Mouse (Mus musculus): ENCODE data around the gene Pi4ka. TPM values are rescaled to one million over a fixed set of nuclear protein-coding genes. Genes with fewer than 3 reads are reported as not detected.
A peak's percentile ranks its signal among the peaks of the same experiment; 100 is the strongest.

The Pi4ka gene
- 73.7 and 74.8 TPM in 2 replicates for polyA plus RNA-seq (2015; fragmentation: Nextera tagmentation; extraction: Ambion mirVana)

- peak within 1 kb of the TSS; percentile 66 for H3K4me2 ChIP-seq (ENCODE audit: low read length)
- no peaks in the 10 kb centered on the region for H3K27me3 ChIP-seq (ENCODE audit: control insufficient read depth, insufficient read depth, low read depth, low read length)
- peak; percentile 98 for ATAC-seq
- no peaks in the 10 kb centered on the region for H3K36me3 ChIP-seq (ENCODE audit: control insufficient read depth, insufficient read depth, low read length)
- H3K4me1 ChIP-seq (ENCODE audit: control insufficient read depth, insufficient read depth, low read length): peaks cover 30% of the 10 kb centered on the region
- under 1% methylated on average over 66 of the region's 69 CpGs for WGBS
- peak within 1 kb of the TSS; percentile 66 for H3K4me3 ChIP-seq (ENCODE audit: low read depth, low read length)
- peak within 1 kb of the TSS; percentile 90 for H3K27ac ChIP-seq (ENCODE audit: low read length)
- peak within 1 kb of the TSS; percentile 83 for H3K9ac ChIP-seq (ENCODE audit: low read depth, low read length)
- H3K9me3 ChIP-seq (replicated peaks; ENCODE audit: control insufficient read depth, low read length, poor library complexity, severe bottlenecking): no peaks in the 10 kb centered on the region
Observed at GRCm38 (mm10) chr16:17405736-17406443, at the start of gene Pi4ka, which contains the start of gene Snap29. Gene Pi4ka (minus strand): TSS chr16:17406314. Gene Snap29 (plus strand): TSS chr16:17405986.

DNA sequence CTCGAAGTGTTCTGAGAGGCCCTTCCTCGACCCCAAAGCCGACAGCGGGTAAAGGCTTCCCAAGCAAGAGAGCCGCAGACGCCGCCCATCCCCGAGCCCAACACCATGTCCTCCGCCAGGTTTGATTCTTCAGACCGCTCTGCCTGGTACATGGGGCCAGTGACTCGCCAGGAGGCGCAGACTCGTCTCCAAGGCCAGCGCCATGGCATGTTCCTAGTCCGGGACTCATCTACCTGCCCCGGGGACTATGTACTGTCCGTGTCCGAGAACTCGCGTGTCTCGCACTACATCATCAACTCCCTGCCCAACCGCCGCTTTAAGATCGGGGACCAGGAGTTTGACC lies 46.2 kb upstream of the Pi4ka start:
- Histone ChIP-seq H3K4me2 (ENCODE audit: low read length) (peak overlapping the region; percentile 98), H3K4me3 (ENCODE audit: low read depth, low read length) (peak overlapping the region; percentile 69), H3K9ac (ENCODE audit: low read depth, low read length) (peak overlapping the region; percentile 98), H3K27me3 (ENCODE audit: control insufficient read depth, insufficient read depth, low read depth, low read length) (no peaks in the 10 kb centered on the region), H3K4me1 (ENCODE audit: control insufficient read depth, insufficient read depth, low read length) (peaks cover 28% of the 10 kb centered on the region), H3K27ac (ENCODE audit: low read length) (peak overlapping the region; percentile 98), H3K36me3 (ENCODE audit: control insufficient read depth, insufficient read depth, low read length) (peaks cover 6% of the 10 kb centered on the region; the same call in 1 of the 2 replicates), H3K9me3 (replicated peaks; ENCODE audit: control insufficient read depth, low read length, poor library complexity, severe bottlenecking) (no peaks in the 10 kb centered on the region)
- ATAC-seq: peak; percentile 62
- WGBS: under 1% methylated on average over 24 of the region's 24 CpGs

- Histone ChIP-seq H3K27me3 (ENCODE audit: control insufficient read depth, insufficient read depth, low read depth, low read length) (no peaks in the 10 kb centered on the region), H3K27ac (ENCODE audit: low read length) (peak within 1 kb of the TSS; percentile 98), H3K4me2 (ENCODE audit: low read length) (peak within 1 kb of the TSS; percentile 98), H3K9me3 (replicated peaks; ENCODE audit: control insufficient read depth, low read length, poor library complexity, severe bottlenecking) (no peaks in the 10 kb centered on the region), H3K4me1 (ENCODE audit: control insufficient read depth, insufficient read depth, low read length) (peaks cover 28% of the 10 kb centered on the region), H3K9ac (ENCODE audit: low read depth, low read length) (peak within 1 kb of the TSS; percentile 98), H3K4me3 (ENCODE audit: low read depth, low read length) (peak within 1 kb of the TSS; percentile 69), H3K36me3 (ENCODE audit: control insufficient read depth, insufficient read depth, low read length) (peaks cover 6% of the 10 kb centered on the region; the same call in 1 of the 2 replicates)
- peak; percentile 96 for ATAC-seq
- under 1% methylated on average over 63 of the region's 63 CpGs for WGBS
Observed at GRCm38 (mm10) chr16:17451541-17452372, 45.6 kb upstream of the Pi4ka start, which contains the start of gene Crkl. Gene Crkl (plus strand): TSS chr16:17451987.

- no peaks in the 10 kb centered on the region for H3K9me3 ChIP-seq (replicated peaks; ENCODE audit: control insufficient read depth, low read length, poor library complexity, severe bottlenecking)
- ATAC-seq: no peak
- H3K27ac ChIP-seq (ENCODE audit: low read length): no peak overlapping the region
- peaks cover 13% of the 10 kb centered on the region; the same call in 1 of the 2 replicates for H3K36me3 ChIP-seq (ENCODE audit: control insufficient read depth, insufficient read depth, low read length)
- WGBS: 82% methylated on average over 2 of the region's 2 CpGs
- H3K9ac ChIP-seq (ENCODE audit: low read depth, low read length): no peak overlapping the region
- H3K4me2 ChIP-seq (ENCODE audit: low read length): no peak overlapping the region
- no peak overlapping the region for H3K4me3 ChIP-seq (ENCODE audit: low read depth, low read length)
- no peaks in the 10 kb centered on the region for H3K27me3 ChIP-seq (ENCODE audit: control insufficient read depth, insufficient read depth, low read depth, low read length)
- no peaks in the 10 kb centered on the region for H3K4me1 ChIP-seq (ENCODE audit: control insufficient read depth, insufficient read depth, low read length)
Observed at GRCm38 (mm10) chr16:17432576-17432975, 26.5 kb upstream of the Pi4ka start.

GRCm38 (mm10) chr16:17423021-17423420 lies 16.9 kb upstream of the Pi4ka start:
- Histone ChIP-seq H3K4me1 (ENCODE audit: control insufficient read depth, insufficient read depth, low read length) (no peaks in the 10 kb centered on the region), H3K4me2 (ENCODE audit: low read length) (no peak overlapping the region), H3K27me3 (ENCODE audit: control insufficient read depth, insufficient read depth, low read depth, low read length) (no peaks in the 10 kb centered on the region), H3K27ac (ENCODE audit: low read length) (no peak overlapping the region), H3K36me3 (ENCODE audit: control insufficient read depth, insufficient read depth, low read length) (peaks cover 33% of the 10 kb centered on the region), H3K4me3 (ENCODE audit: low read depth, low read length) (no peak overlapping the region), H3K9ac (ENCODE audit: low read depth, low read length) (no peak overlapping the region), H3K9me3 (replicated peaks; ENCODE audit: control insufficient read depth, low read length, poor library complexity, severe bottlenecking) (no peaks in the 10 kb centered on the region)
- ATAC-seq: no peak
- 83% methylated on average over 3 of the region's 3 CpGs for WGBS

GRCm38 (mm10) chr16:17410209-17410608 lies 4.1 kb upstream of the Pi4ka start:
- no peak overlapping the region for H3K27ac ChIP-seq (ENCODE audit: low read length)
- no peak overlapping the region for H3K9ac ChIP-seq (ENCODE audit: low read depth, low read length)
- H3K4me3 ChIP-seq (ENCODE audit: low read depth, low read length): no peak overlapping the region
- H3K4me1 ChIP-seq (ENCODE audit: control insufficient read depth, insufficient read depth, low read length): peaks cover 18% of the 10 kb centered on the region
- no peak for ATAC-seq
- no peaks in the 10 kb centered on the region for H3K27me3 ChIP-seq (ENCODE audit: control insufficient read depth, insufficient read depth, low read depth, low read length)
- no peak overlapping the region for H3K4me2 ChIP-seq (ENCODE audit: low read length)
- H3K9me3 ChIP-seq (replicated peaks; ENCODE audit: control insufficient read depth, low read length, poor library complexity, severe bottlenecking): no peaks in the 10 kb centered on the region
- H3K36me3 ChIP-seq (ENCODE audit: control insufficient read depth, insufficient read depth, low read length): no peaks in the 10 kb centered on the region
- WGBS: 81% methylated on average over 4 of the region's 4 CpGs

GRCm38 (mm10) chr16:17409046-17409445 lies 2.9 kb upstream of the Pi4ka start:
- ATAC-seq: no peak
- no peaks in the 10 kb centered on the region for H3K27me3 ChIP-seq (ENCODE audit: control insufficient read depth, insufficient read depth, low read depth, low read length)
- no peaks in the 10 kb centered on the region for H3K36me3 ChIP-seq (ENCODE audit: control insufficient read depth, insufficient read depth, low read length)
- no peaks in the 10 kb centered on the region for H3K9me3 ChIP-seq (replicated peaks; ENCODE audit: control insufficient read depth, low read length, poor library complexity, severe bottlenecking)
- no peak overlapping the region for H3K9ac ChIP-seq (ENCODE audit: low read depth, low read length)
- peaks cover 26% of the 10 kb centered on the region for H3K4me1 ChIP-seq (ENCODE audit: control insufficient read depth, insufficient read depth, low read length)
- WGBS: 89% methylated on average over 2 of the region's 2 CpGs
- H3K27ac ChIP-seq (ENCODE audit: low read length): no peak overlapping the region
- H3K4me2 ChIP-seq (ENCODE audit: low read length): no peak overlapping the region
- H3K4me3 ChIP-seq (ENCODE audit: low read depth, low read length): no peak overlapping the region

DNA sequence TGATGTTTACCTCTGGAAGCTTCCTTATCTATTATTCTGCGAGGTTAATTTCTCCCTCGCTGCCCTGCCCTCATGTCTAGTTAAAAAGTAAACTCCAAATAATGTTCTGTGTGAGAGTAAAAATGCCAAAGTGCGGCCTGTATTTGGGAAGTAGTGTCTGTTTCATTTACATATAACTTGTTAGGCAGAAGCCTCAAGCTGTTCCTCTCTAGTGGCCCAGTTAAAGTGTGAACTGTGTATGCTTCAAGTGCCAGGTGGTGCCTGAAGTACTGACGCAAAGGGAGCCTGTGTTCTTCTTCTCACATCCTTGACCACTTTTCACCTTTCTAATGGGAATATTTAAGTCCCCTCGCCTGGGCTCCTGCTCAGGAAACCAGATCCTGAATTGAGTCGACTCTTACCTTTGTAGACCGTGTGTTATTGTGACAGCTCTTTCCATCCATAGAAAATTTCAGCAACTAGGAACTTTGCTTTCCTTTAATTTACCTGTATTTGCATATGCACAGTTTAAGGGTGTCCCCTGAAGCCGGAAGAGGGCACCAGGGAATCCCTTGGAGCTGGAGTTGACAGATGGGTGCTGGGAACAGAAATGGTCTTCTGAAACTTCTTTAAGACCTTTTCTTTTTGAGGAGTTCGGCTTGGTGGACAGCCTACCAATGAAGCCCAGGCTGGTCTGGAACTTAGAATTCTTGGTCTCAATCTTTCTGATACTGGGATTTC lies 558 bp upstream of the Pi4ka start:
- Histone ChIP-seq H3K4me3 (ENCODE audit: low read depth, low read length) (peak overlapping the region; percentile 66), H3K36me3 (ENCODE audit: control insufficient read depth, insufficient read depth, low read length) (no peaks in the 10 kb centered on the region), H3K4me2 (ENCODE audit: low read length) (peak overlapping the region; percentile 66), H3K9ac (ENCODE audit: low read depth, low read length) (peak overlapping the region; percentile 83), H3K27me3 (ENCODE audit: control insufficient read depth, insufficient read depth, low read depth, low read length) (no peaks in the 10 kb centered on the region), H3K4me1 (ENCODE audit: control insufficient read depth, insufficient read depth, low read length) (peaks cover 30% of the 10 kb centered on the region), H3K9me3 (replicated peaks; ENCODE audit: control insufficient read depth, low read length, poor library complexity, severe bottlenecking) (no peaks in the 10 kb centered on the region), H3K27ac (ENCODE audit: low read length) (peak overlapping the region; percentile 82; the same call in 1 of the 2 replicates)
- WGBS: 42% methylated on average over 9 of the region's 9 CpGs
- ATAC-seq: no peak

All from midbrain, embryonic 16.5 days (tissue).